Mouse (Mus musculus): ENCODE results near the gene Gnao1.

DNA sequence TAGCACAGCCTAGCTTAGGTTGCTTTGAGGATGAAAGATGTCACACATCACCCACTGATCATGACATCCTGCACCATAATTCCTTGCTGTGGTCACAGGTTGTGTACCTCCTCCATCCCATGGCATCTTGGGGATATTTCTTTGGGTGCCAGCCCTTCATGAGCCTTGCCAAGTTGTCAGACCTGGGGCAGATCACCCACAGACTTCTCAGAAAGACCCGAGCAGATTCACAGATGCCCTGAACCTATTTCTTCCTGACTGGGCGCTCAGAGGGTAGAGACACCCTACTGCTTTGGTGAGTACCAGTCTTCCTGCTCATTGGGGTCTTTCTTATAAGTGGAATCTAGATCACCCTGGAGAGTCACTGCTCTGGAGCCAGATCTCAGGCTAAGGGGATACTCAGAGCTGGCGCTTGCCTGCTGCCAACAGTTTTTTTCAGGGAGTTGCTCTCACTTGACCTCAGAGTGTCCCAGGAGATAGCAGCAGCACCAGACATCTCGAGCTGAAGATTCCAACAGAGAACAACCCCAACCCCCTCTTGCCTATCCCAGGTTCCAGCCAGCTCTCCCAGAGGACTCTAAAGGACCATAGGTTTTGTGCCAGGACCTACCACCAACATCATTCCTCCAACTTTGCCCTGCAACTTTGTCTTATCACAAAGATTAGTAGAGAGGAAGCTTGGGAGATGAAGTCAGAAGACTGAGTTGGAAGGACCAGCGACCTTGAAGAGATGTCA, 58.9 kb downstream of the Gnao1 start:
- no peak for TF ChIP-seq GABPA (IDR thresholded peaks at IDR 0.05; ENCODE audit: insufficient replicate concordance, low read depth, low read length)
- TF ChIP-seq UBTF (IDR thresholded peaks at IDR 0.05; ENCODE audit: low read depth, low read length): no peak
- TF ChIP-seq KAT2A (IDR thresholded peaks at IDR 0.05; ENCODE audit: insufficient replicate concordance, low read length): no peak
- TF ChIP-seq CTCF (conservative IDR thresholded peaks at IDR 0.05 in 1 of 2, IDR thresholded peaks at IDR 0.05 in 1 of 2; ENCODE audit: low read depth in 2 of 2, low read length in 2 of 2): no peak

Measured in CH12.LX (cell line).